Comparison of ENCODE assay signal across 17 mouse cellular contexts in genomic region chr11:93829971-93830370, GRCm38 (mm10). TPM values are rescaled to one million over a fixed set of nuclear protein-coding genes. Genes with fewer than 3 reads are reported as not detected.
DNase-seq lines count a peak whose midpoint lies in the region; ATAC-seq and TF ChIP-seq lines count a peak whose summit lies in the region.
"Had no signal": no experiment of that assay in that cellular context is flagged by ENCODE, and none has a peak within 500 bp of the region (broad histone marks: within the 10 kb centered on the region; RNA-seq: fewer than 3 reads in every experiment).

No protein-coding gene starts in this region.

- no peak for TF ChIP-seq POLR2A in kidney, adult 2 months (IDR thresholded peaks at IDR 0.05; ENCODE audit: low read depth, low read length)

- H3K4me1 ChIP-seq in forebrain, embryonic 13.5 days, result peaks cover 27% of the 10 kb centered on the region
- H3K4me1 ChIP-seq in forebrain, embryonic 10.5 days, result peaks cover 11% of the 10 kb centered on the region
- H3K4me1 ChIP-seq in midbrain, embryonic 13.5 days (replicated peaks), result peaks cover 20% of the 10 kb centered on the region
- H3K4me1 ChIP-seq in midbrain, embryonic 10.5 days, result peaks cover 13% of the 10 kb centered on the region
- peaks cover 8% of the 10 kb centered on the region; the same call in 1 of the 2 replicates for H3K4me1 ChIP-seq in forebrain, postnatal 0 days (ENCODE audit: insufficient read depth)
- H3K4me1 ChIP-seq in midbrain, postnatal 0 days (ENCODE audit: insufficient read depth, low read length), result no peaks in the 10 kb centered on the region
- H3K4me1 ChIP-seq in kidney, adult 2 months (ENCODE audit: control insufficient read depth, insufficient read depth, low read length), result no peaks in the 10 kb centered on the region
- H3K4me1 ChIP-seq in liver, embryonic 11.5 days (replicated peaks; ENCODE audit: control insufficient read depth, insufficient read depth, low read length), result no peaks in the 10 kb centered on the region
- H3K4me1 ChIP-seq: embryonic facial prominence, embryonic 12.5 days; liver, embryonic 12.5 days had no signal

- H3K4me2 ChIP-seq in forebrain, embryonic 13.5 days, result peak overlapping the region; percentile 37
- no peak overlapping the region for H3K4me2 ChIP-seq in midbrain, embryonic 13.5 days (replicated peaks)
- H3K4me2 ChIP-seq in forebrain, postnatal 0 days (ENCODE audit: low read depth), result peak overlapping the region; percentile 1; the same call in 1 of the 2 replicates
- peak overlapping the region; percentile 1; the same call in 1 of the 2 replicates for H3K4me2 ChIP-seq in midbrain, postnatal 0 days (ENCODE audit: low read depth, low read length, poor library complexity, severe bottlenecking)
- no peak overlapping the region for H3K4me2 ChIP-seq in liver, embryonic 11.5 days
- H3K4me2 ChIP-seq: embryonic facial prominence, embryonic 12.5 days; liver, embryonic 12.5 days had no signal

- H3K9ac ChIP-seq in forebrain, embryonic 13.5 days, result no peak overlapping the region
- H3K9ac ChIP-seq in midbrain, embryonic 13.5 days (replicated peaks), result no peak overlapping the region
- no peak overlapping the region for H3K9ac ChIP-seq in forebrain, postnatal 0 days
- no peak overlapping the region for H3K9ac ChIP-seq in midbrain, postnatal 0 days (replicated peaks; ENCODE audit: low read length, poor library complexity, severe bottlenecking)
- H3K9ac ChIP-seq in liver, embryonic 11.5 days (ENCODE audit: low read depth, low read length), result no peak overlapping the region
- H3K9ac ChIP-seq: embryonic facial prominence, embryonic 12.5 days; liver, embryonic 12.5 days had no signal

- H3K36me3 ChIP-seq in forebrain, embryonic 13.5 days (ENCODE audit: poor library complexity, severe bottlenecking), result no peaks in the 10 kb centered on the region
- no peaks in the 10 kb centered on the region for H3K36me3 ChIP-seq in forebrain, embryonic 10.5 days (replicated peaks)
- H3K36me3 ChIP-seq in midbrain, embryonic 13.5 days, result no peaks in the 10 kb centered on the region
- no peaks in the 10 kb centered on the region for H3K36me3 ChIP-seq in midbrain, embryonic 10.5 days
- no peaks in the 10 kb centered on the region for H3K36me3 ChIP-seq in forebrain, postnatal 0 days (ENCODE audit: insufficient read depth)
- no peaks in the 10 kb centered on the region for H3K36me3 ChIP-seq in midbrain, postnatal 0 days (ENCODE audit: insufficient read depth, low read length)
- no peaks in the 10 kb centered on the region for H3K36me3 ChIP-seq in kidney, adult 2 months (ENCODE audit: control insufficient read depth, insufficient read depth, low read length)
- no peaks in the 10 kb centered on the region for H3K36me3 ChIP-seq in liver, embryonic 11.5 days (ENCODE audit: control insufficient read depth, insufficient read depth, low read length)
- H3K36me3 ChIP-seq: embryonic facial prominence, embryonic 12.5 days; liver, embryonic 12.5 days had no signal

- ATAC-seq in forebrain, embryonic 13.5 days, result peak; percentile 53
- ATAC-seq in midbrain, embryonic 13.5 days, result peak; percentile 38
- peak; percentile 58 for ATAC-seq in forebrain, postnatal 0 days
- ATAC-seq in midbrain, postnatal 0 days (ENCODE audit: low FRiP score), result peak; percentile 68
- no peak for ATAC-seq in liver, embryonic 11.5 days (replicated peaks; ENCODE audit: low FRiP score)
- ATAC-seq: liver, embryonic 12.5 days had no signal

- H3K9me3 ChIP-seq in forebrain, embryonic 13.5 days (replicated peaks), result no peaks in the 10 kb centered on the region
- H3K9me3 ChIP-seq in forebrain, embryonic 10.5 days, result no peaks in the 10 kb centered on the region
- H3K9me3 ChIP-seq in midbrain, embryonic 13.5 days, result no peaks in the 10 kb centered on the region
- no peaks in the 10 kb centered on the region for H3K9me3 ChIP-seq in midbrain, embryonic 10.5 days (replicated peaks)
- H3K9me3 ChIP-seq in forebrain, postnatal 0 days (ENCODE audit: low read length), result no peaks in the 10 kb centered on the region
- H3K9me3 ChIP-seq in midbrain, postnatal 0 days (ENCODE audit: low read length), result no peaks in the 10 kb centered on the region
- no peaks in the 10 kb centered on the region for H3K9me3 ChIP-seq in liver, embryonic 11.5 days (ENCODE audit: control insufficient read depth, low read length)
- H3K9me3 ChIP-seq: embryonic facial prominence, embryonic 12.5 days; liver, embryonic 12.5 days had no signal

- DNase-seq in forebrain, embryonic 10.5 days (ENCODE audit: extremely low spot score, low spot score), result no peak
- DNase-seq in midbrain, embryonic 10.5 days (ENCODE audit: low spot score), result no peak
- peak; percentile 57 for DNase-seq in forebrain, postnatal 0 days
- peak; percentile 72 for DNase-seq in midbrain, postnatal 0 days (ENCODE audit: low spot score)
- no peak for DNase-seq in kidney, adult 2 months
- no peak for DNase-seq in liver, embryonic 11.5 days (ENCODE audit: low spot score)
- DNase-seq: adrenal gland, postnatal 10 days; gastrocnemius, postnatal 10 days; heart, postnatal 14 days; kidney, adult 11 months; kidney, postnatal 25 days; lung, postnatal 36 days had no signal

- H3K4me3 ChIP-seq in forebrain, embryonic 13.5 days, result no peak overlapping the region
- no peak overlapping the region for H3K4me3 ChIP-seq in forebrain, embryonic 10.5 days
- no peak overlapping the region for H3K4me3 ChIP-seq in midbrain, embryonic 13.5 days (replicated peaks)
- no peak overlapping the region for H3K4me3 ChIP-seq in midbrain, embryonic 10.5 days
- no peak overlapping the region for H3K4me3 ChIP-seq in forebrain, postnatal 0 days (ENCODE audit: low read depth, low read length)
- no peak overlapping the region for H3K4me3 ChIP-seq in midbrain, postnatal 0 days (ENCODE audit: low read depth, low read length)
- no peak overlapping the region for H3K4me3 ChIP-seq in kidney, adult 2 months (ENCODE audit: insufficient read depth, low read depth, low read length)
- H3K4me3 ChIP-seq in liver, embryonic 11.5 days (ENCODE audit: low read depth, low read length), result no peak overlapping the region
- H3K4me3 ChIP-seq: embryonic facial prominence, embryonic 12.5 days; left cerebral cortex, adult 2 months; liver, embryonic 12.5 days had no signal

- no peaks in the 10 kb centered on the region for H3K27me3 ChIP-seq in forebrain, embryonic 13.5 days
- H3K27me3 ChIP-seq in forebrain, embryonic 10.5 days (ENCODE audit: poor library complexity, severe bottlenecking), result no peaks in the 10 kb centered on the region
- H3K27me3 ChIP-seq in midbrain, embryonic 13.5 days, result no peaks in the 10 kb centered on the region
- no peaks in the 10 kb centered on the region for H3K27me3 ChIP-seq in midbrain, embryonic 10.5 days (ENCODE audit: low read depth, poor library complexity, severe bottlenecking)
- no peaks in the 10 kb centered on the region for H3K27me3 ChIP-seq in forebrain, postnatal 0 days (ENCODE audit: insufficient read depth, low read length)
- H3K27me3 ChIP-seq in midbrain, postnatal 0 days (ENCODE audit: insufficient read depth, low read length), result no peaks in the 10 kb centered on the region
- H3K27me3 ChIP-seq in kidney, adult 2 months (replicated peaks; ENCODE audit: control insufficient read depth, insufficient read depth, low read length), result no peaks in the 10 kb centered on the region
- H3K27me3 ChIP-seq in liver, embryonic 11.5 days (replicated peaks; ENCODE audit: control insufficient read depth, insufficient read depth, low read length), result no peaks in the 10 kb centered on the region
- H3K27me3 ChIP-seq: embryonic facial prominence, embryonic 12.5 days; liver, embryonic 12.5 days had no signal

- no peak for TF ChIP-seq CTCF in forebrain, postnatal 0 days (IDR thresholded peaks at IDR 0.05; ENCODE audit: low read depth)
- TF ChIP-seq CTCF in midbrain, postnatal 0 days (IDR thresholded peaks at IDR 0.05), result no peak
- no peak for TF ChIP-seq CTCF in kidney, adult 2 months (conservative IDR thresholded peaks at IDR 0.05; ENCODE audit: insufficient read depth, insufficient read length, low read depth, low read length)

- peak overlapping the region; percentile 94 for H3K27ac ChIP-seq in forebrain, embryonic 13.5 days
- no peak overlapping the region for H3K27ac ChIP-seq in forebrain, embryonic 10.5 days
- H3K27ac ChIP-seq in midbrain, embryonic 13.5 days, result peak overlapping the region; percentile 75
- H3K27ac ChIP-seq in midbrain, embryonic 10.5 days (replicated peaks), result no peak overlapping the region
- H3K27ac ChIP-seq in forebrain, postnatal 0 days (ENCODE audit: low read depth, low read length), result peak overlapping the region; percentile 46
- H3K27ac ChIP-seq in midbrain, postnatal 0 days (ENCODE audit: low read depth, low read length), result peak overlapping the region; percentile 70
- no peak overlapping the region for H3K27ac ChIP-seq in kidney, adult 2 months (ENCODE audit: insufficient read depth, low read depth, low read length)
- no peak overlapping the region for H3K27ac ChIP-seq in liver, embryonic 11.5 days (ENCODE audit: low read depth, low read length)
- H3K27ac ChIP-seq: embryonic facial prominence, embryonic 12.5 days; left cerebral cortex, adult 2 months; liver, embryonic 12.5 days had no signal

- 58% methylated on average over 8 of the region's 8 CpGs for WGBS in forebrain, embryonic 13.5 days
- WGBS in forebrain, embryonic 10.5 days, result 92% methylated on average over 8 of the region's 8 CpGs
- 85% methylated on average over 8 of the region's 8 CpGs for WGBS in midbrain, embryonic 13.5 days
- WGBS in midbrain, embryonic 10.5 days, result 92% methylated on average over 8 of the region's 8 CpGs
- 31% methylated on average over 8 of the region's 8 CpGs for WGBS in forebrain, postnatal 0 days
- 75% methylated on average over 8 of the region's 8 CpGs for WGBS in midbrain, postnatal 0 days
- whole genome bisulfite sequencing in kidney, adult 2 months, result 85% methylated on average over 8 of the region's 8 CpGs
- 92% methylated on average over 8 of the region's 8 CpGs for WGBS in liver, embryonic 11.5 days

RNA-seq across cellular contexts. Expression of gene Utp18, which starts 55.6 kb away (rescaled TPM):
- 35.3 and 37.1 TPM in 2 replicates for polyA plus RNA-seq in forebrain, embryonic 13.5 days (2015; fragmentation: Nextera tagmentation; extraction: Ambion mirVana)
- polyA plus RNA-seq in forebrain, embryonic 10.5 days (2016; fragmentation: Nextera tagmentation; extraction: Ambion mirVana), result 38.6 and 38.8 TPM in 2 replicates
- 31.3 and 31.7 TPM in 2 replicates for polyA plus RNA-seq in midbrain, embryonic 13.5 days (2015; fragmentation: Nextera tagmentation; extraction: Ambion mirVana)
- 32.3 and 38.1 TPM in 2 replicates for polyA plus RNA-seq in midbrain, embryonic 10.5 days (2016; fragmentation: Nextera tagmentation; extraction: Ambion mirVana)
- total RNA-seq in forebrain, postnatal 0 days (2014; rRNA removed), result 38.4 and 38.9 TPM in 2 replicates
- 26.0 and 27.5 TPM in 2 replicates for polyA plus RNA-seq in forebrain, postnatal 0 days (2015; fragmentation: Nextera tagmentation; extraction: Ambion mirVana)
- 35.3 and 37.1 TPM in 2 replicates for total RNA-seq in midbrain, postnatal 0 days (2014; rRNA removed)
- polyA plus RNA-seq in midbrain, postnatal 0 days (2015; fragmentation: Nextera tagmentation; extraction: Ambion mirVana), result 22.3 and 25.9 TPM in 2 replicates
- polyA plus RNA-seq in kidney, adult 2 months (2012; rRNA removed), result 3.4 and 3.9 TPM in 2 replicates
- 42.7 and 46.7 TPM in 2 replicates for polyA plus RNA-seq in liver, embryonic 11.5 days (2014; fragmentation: Nextera tagmentation; extraction: Ambion mirVana)

RNA-seq across cellular contexts. Expression of gene Mbtd1, which starts 55.7 kb away (rescaled TPM):
- polyA plus RNA-seq in forebrain, embryonic 13.5 days (2015; fragmentation: Nextera tagmentation; extraction: Ambion mirVana), result 46.0 and 51.1 TPM in 2 replicates
- polyA plus RNA-seq in forebrain, embryonic 10.5 days (2016; fragmentation: Nextera tagmentation; extraction: Ambion mirVana), result 41.1 and 42.7 TPM in 2 replicates
- 43.4 and 44.4 TPM in 2 replicates for polyA plus RNA-seq in midbrain, embryonic 13.5 days (2015; fragmentation: Nextera tagmentation; extraction: Ambion mirVana)
- 32.0 and 37.4 TPM in 2 replicates for polyA plus RNA-seq in midbrain, embryonic 10.5 days (2016; fragmentation: Nextera tagmentation; extraction: Ambion mirVana)
- 19.1 and 30.6 TPM in 2 replicates for total RNA-seq in forebrain, postnatal 0 days (2014; rRNA removed)
- polyA plus RNA-seq in forebrain, postnatal 0 days (2015; fragmentation: Nextera tagmentation; extraction: Ambion mirVana), result 10.9 and 13.9 TPM in 2 replicates
- total RNA-seq in midbrain, postnatal 0 days (2014; rRNA removed), result 10.5 and 20.1 TPM in 2 replicates
- 8.0 and 11.6 TPM in 2 replicates for polyA plus RNA-seq in midbrain, postnatal 0 days (2015; fragmentation: Nextera tagmentation; extraction: Ambion mirVana)
- polyA plus RNA-seq in kidney, adult 2 months (2012; rRNA removed), result 4.6 and 5.1 TPM in 2 replicates
- polyA plus RNA-seq in liver, embryonic 11.5 days (2014; fragmentation: Nextera tagmentation; extraction: Ambion mirVana), result 17.4 and 19.3 TPM in 2 replicates

Comparison
In these comparisons a context has a peak if more than half of its experiments do, and no peak if none do; other contexts are left out.
1. H3K27ac ChIP-seq: peak in forebrain, embryonic 13.5 days (single experiment), midbrain, embryonic 13.5 days (single experiment), forebrain, postnatal 0 days (single experiment) and midbrain, postnatal 0 days (single experiment); none in forebrain, embryonic 10.5 days (single experiment), midbrain, embryonic 10.5 days (single experiment), kidney, adult 2 months (single experiment) and liver, embryonic 11.5 days (single experiment).
2. H3K4me2 ChIP-seq: peak in forebrain, embryonic 13.5 days (single experiment), forebrain, postnatal 0 days (single experiment) and midbrain, postnatal 0 days (single experiment); none in midbrain, embryonic 13.5 days (single experiment) and liver, embryonic 11.5 days (single experiment).
3. DNase-seq: peak in forebrain, postnatal 0 days (single experiment) and midbrain, postnatal 0 days (single experiment); none in forebrain, embryonic 10.5 days (single experiment), midbrain, embryonic 10.5 days (single experiment), kidney, adult 2 months (single experiment) and liver, embryonic 11.5 days (single experiment).